Mouse (Mus musculus) layer of hippocampus, adult 9-11 months (tissue): ENCODE measurements at regions not wholly inside any gene's neighbourhood (a gene's known extent, or its start where the extent isn't known, plus 50 kb on each side); places are given as distances from the start of the nearest gene placed in this dataset.

Source experiments
- DNase-seq: peaks from one replicate; pipeline ENCODE4 v3.0.0; 2022

- DNase-seq, result peak; percentile 7
Measured at GRCm38 (mm10) chr11:28273299-28273698, 66.4 kb downstream of the Gm6685 start.

- DNase-seq, result no peak
Measured at GRCm38 (mm10) chr11:28272571-28272970, 67.1 kb downstream of the Gm6685 start.
